In the genomic region with DNA sequence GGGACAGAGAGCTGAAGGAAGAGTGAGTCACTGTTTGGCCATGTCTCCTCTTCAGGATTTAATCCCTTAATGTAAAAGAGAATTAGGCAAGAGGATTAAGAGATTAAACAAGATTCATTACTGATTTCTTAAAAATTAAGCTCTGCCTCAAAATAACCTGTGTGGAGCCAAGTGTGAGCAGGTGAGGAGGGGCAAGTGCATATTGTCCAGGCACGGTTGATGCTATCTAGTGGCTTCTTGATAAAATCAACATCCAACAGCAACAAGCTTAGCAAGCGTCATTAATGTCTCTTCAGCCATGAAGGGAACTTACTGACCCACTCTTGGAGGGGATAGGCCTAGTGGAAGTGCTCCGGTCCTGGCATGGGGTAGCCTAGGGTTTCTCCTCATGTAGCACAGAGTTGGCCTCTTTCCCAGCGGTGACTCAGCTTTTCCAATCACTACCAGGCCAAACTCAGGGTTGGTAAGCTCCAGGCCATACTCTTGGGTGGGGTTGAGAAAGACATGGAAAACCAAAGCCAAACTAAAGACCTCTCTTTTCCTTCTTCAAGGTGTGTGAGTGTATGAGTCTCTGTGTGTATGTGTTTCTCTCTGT, we compare ENCODE assay signal across 10 mouse cellular contexts. TPM values are rescaled to one million over a fixed set of nuclear protein-coding genes. Genes with fewer than 3 reads are reported as not detected.
DNase-seq lines count a peak whose midpoint lies in the region; ATAC-seq and TF ChIP-seq lines count a peak whose summit lies in the region.
"Had no signal": no experiment of that assay in that cellular context is flagged by ENCODE, and none has a peak within 500 bp of the region (broad histone marks: within the 10 kb centered on the region; RNA-seq: fewer than 3 reads in every experiment).

No protein-coding gene starts in this region.

- no peak for TF ChIP-seq CTCF in liver, postnatal 0 days (IDR thresholded peaks at IDR 0.05; ENCODE audit: low read depth)

- no peak overlapping the region for H3K27ac ChIP-seq in embryonic facial prominence, embryonic 14.5 days (replicated peaks; ENCODE audit: low read depth, low read length)
- no peak overlapping the region for H3K27ac ChIP-seq in embryonic facial prominence, embryonic 10.5 days (replicated peaks)
- no peak overlapping the region for H3K27ac ChIP-seq in liver, postnatal 0 days (ENCODE audit: low read depth)
- no peak overlapping the region for H3K27ac ChIP-seq in forebrain, embryonic 10.5 days

- no peak overlapping the region for H3K9ac ChIP-seq in embryonic facial prominence, embryonic 14.5 days (ENCODE audit: low read depth, low read length)
- H3K9ac ChIP-seq in liver, postnatal 0 days (replicated peaks), result no peak overlapping the region

- WGBS in embryonic facial prominence, embryonic 14.5 days, result 74% methylated on average over 4 of the region's 4 CpGs
- WGBS in embryonic facial prominence, embryonic 10.5 days, result 85% methylated on average over 4 of the region's 4 CpGs
- WGBS in liver, postnatal 0 days (ENCODE audit: insufficient replicate concordance), result 73% methylated on average over 4 of the region's 4 CpGs
- 79% methylated on average over 4 of the region's 4 CpGs for WGBS in forebrain, embryonic 10.5 days

- H3K9me3 ChIP-seq in embryonic facial prominence, embryonic 14.5 days (ENCODE audit: control insufficient read depth, low read length), result no peaks in the 10 kb centered on the region
- H3K9me3 ChIP-seq in embryonic facial prominence, embryonic 10.5 days, result no peaks in the 10 kb centered on the region
- H3K9me3 ChIP-seq in liver, postnatal 0 days (ENCODE audit: low read length), result no peaks in the 10 kb centered on the region
- no peaks in the 10 kb centered on the region for H3K9me3 ChIP-seq in forebrain, embryonic 10.5 days

- H3K4me1 ChIP-seq in embryonic facial prominence, embryonic 14.5 days (ENCODE audit: control insufficient read depth, insufficient read depth, low read length), result no peaks in the 10 kb centered on the region
- peaks cover under 1% of the 10 kb centered on the region; the same call in 1 of the 2 replicates for H3K4me1 ChIP-seq in embryonic facial prominence, embryonic 10.5 days
- no peaks in the 10 kb centered on the region for H3K4me1 ChIP-seq in liver, postnatal 0 days (ENCODE audit: insufficient read depth)
- H3K4me1 ChIP-seq in forebrain, embryonic 10.5 days, result 0 out of 2 replicates have a peak, but pooled peaks cover 3% of the 10 kb centered on the region

- TF ChIP-seq EP300 in liver, postnatal 0 days (IDR thresholded peaks at IDR 0.05; ENCODE audit: low read depth), result no peak

- no peaks in the 10 kb centered on the region for H3K36me3 ChIP-seq in embryonic facial prominence, embryonic 14.5 days (ENCODE audit: control insufficient read depth, insufficient read depth, low read length)
- no peaks in the 10 kb centered on the region for H3K36me3 ChIP-seq in embryonic facial prominence, embryonic 10.5 days (replicated peaks)
- no peaks in the 10 kb centered on the region for H3K36me3 ChIP-seq in liver, postnatal 0 days (replicated peaks; ENCODE audit: insufficient read depth, low read length)
- H3K36me3 ChIP-seq in forebrain, embryonic 10.5 days (replicated peaks), result no peaks in the 10 kb centered on the region

- intact Hi-C loops in heart, postnatal 10 days (cut with DNase I), result no loop called here

- no peak overlapping the region for H3K4me3 ChIP-seq in embryonic facial prominence, embryonic 14.5 days (ENCODE audit: low read depth, low read length)
- H3K4me3 ChIP-seq in embryonic facial prominence, embryonic 10.5 days, result no peak overlapping the region
- H3K4me3 ChIP-seq in liver, postnatal 0 days (ENCODE audit: low read depth, low read length), result no peak overlapping the region
- H3K4me3 ChIP-seq in forebrain, embryonic 10.5 days, result no peak overlapping the region

- peak; percentile 17 for DNase-seq in embryonic facial prominence, embryonic 14.5 days (ENCODE audit: low spot score)
- no peak for DNase-seq in embryonic facial prominence, embryonic 10.5 days (ENCODE audit: low spot score)
- peak; percentile 30 to 45 for DNase-seq in urinary bladder, adult 18-20 months (ENCODE audit: low spot score in 2 of 2)
- no peak for DNase-seq in urinary bladder, postnatal 10 days (ENCODE audit: low spot score)
- peak; percentile 20 to 29 for DNase-seq in heart, postnatal 10 days
- DNase-seq in liver, postnatal 0 days, result no peak
- no peak for DNase-seq in forebrain, embryonic 10.5 days (ENCODE audit: extremely low spot score, low spot score)
- DNase-seq in layer of hippocampus, postnatal 36 days, result no peak
- DNase-seq: liver; thymus, postnatal 25 days had no signal

- no peak for ATAC-seq in embryonic facial prominence, embryonic 14.5 days (ENCODE audit: low read depth)
- ATAC-seq in liver, postnatal 0 days, result no peak

- H3K27me3 ChIP-seq in embryonic facial prominence, embryonic 14.5 days (replicated peaks; ENCODE audit: control insufficient read depth, insufficient read depth, low read length), result no peaks in the 10 kb centered on the region
- H3K27me3 ChIP-seq in embryonic facial prominence, embryonic 10.5 days (replicated peaks; ENCODE audit: low read depth, poor library complexity, severe bottlenecking), result no peaks in the 10 kb centered on the region
- no peaks in the 10 kb centered on the region for H3K27me3 ChIP-seq in liver, postnatal 0 days (ENCODE audit: insufficient read depth, low read length)
- H3K27me3 ChIP-seq in forebrain, embryonic 10.5 days (ENCODE audit: poor library complexity, severe bottlenecking), result no peaks in the 10 kb centered on the region

- no peak overlapping the region for H3K4me2 ChIP-seq in embryonic facial prominence, embryonic 14.5 days (ENCODE audit: low read depth, low read length)
- H3K4me2 ChIP-seq in liver, postnatal 0 days (ENCODE audit: low read depth, low read length), result no peak overlapping the region

RNA-seq across cellular contexts. Expression of gene Ubr2, which starts 55.0 kb away (rescaled TPM):
- 21.9 and 23.8 TPM in 2 replicates for polyA plus RNA-seq in embryonic facial prominence, embryonic 14.5 days (2014; fragmentation: Nextera tagmentation; extraction: Ambion mirVana)
- polyA plus RNA-seq in embryonic facial prominence, embryonic 10.5 days (2016; fragmentation: Nextera tagmentation; extraction: Ambion mirVana), result 16.2 and 18.2 TPM in 2 replicates
- 10 to 100 TPM; 55.6 to 64.8 TPM for total RNA-seq in heart, postnatal 10 days (2021)
- polyA plus RNA-seq in liver, postnatal 0 days (2015; fragmentation: Nextera tagmentation; extraction: Ambion mirVana), result 6.1 and 6.6 TPM in 2 replicates
- polyA plus RNA-seq in forebrain, embryonic 10.5 days (2016; fragmentation: Nextera tagmentation; extraction: Ambion mirVana), result 13.3 and 15.7 TPM in 2 replicates
- 10 to 100 TPM; 59.3 to 64.2 TPM for total RNA-seq in layer of hippocampus, postnatal 36 days (2021)

Comparison
In these comparisons a context has a peak if more than half of its experiments do, and no peak if none do; other contexts are left out.
1. DNase-seq: peak in embryonic facial prominence, embryonic 14.5 days (single experiment), urinary bladder, adult 18-20 months (2 of 2) and heart, postnatal 10 days (2 of 2); none in embryonic facial prominence, embryonic 10.5 days (single experiment), urinary bladder, postnatal 10 days (single experiment), liver, postnatal 0 days (single experiment), forebrain, embryonic 10.5 days (single experiment) and layer of hippocampus, postnatal 36 days (0 of 2).